Mouse (Mus musculus) hindbrain, embryonic 10.5 days (tissue): Measurements from ENCODE around the gene Srd5a2. TPM values are rescaled to one million over a fixed set of nuclear protein-coding genes. Genes with fewer than 3 reads are reported as not detected.

ENCODE experiments used
- DNase-seq: peaks from one replicate; pipeline ENCODE4 v3.0.0-alpha.2; 2017; ENCODE audit warnings: low spot score
- H3K27ac ChIP-seq: fragments of 300-500 bp; sonication (generic); 2 replicates; pipeline ENCODE4 v1.5.1; 2016; ENCODE audit warnings: mild to moderate bottlenecking, moderate library complexity
- H3K27me3 ChIP-seq: fragments of 300-500 bp; sonication (generic); 2 replicates; pipeline ENCODE4 v1.6.1; 2016; ENCODE audit warnings: mild to moderate bottlenecking; ENCODE audit not compliant: poor library complexity, insufficient read depth, severe bottlenecking
- H3K36me3 ChIP-seq: fragments of 300-500 bp; sonication (generic); 2 replicates; pipeline ENCODE4 v1.6.1; 2016; ENCODE audit warnings: mild to moderate bottlenecking, moderate library complexity
- H3K4me1 ChIP-seq: fragments of 300-500 bp; sonication (generic); replicated peaks from 2 replicates; pipeline ENCODE4 v1.6.1; 2016; ENCODE audit warnings: mild to moderate bottlenecking
- H3K4me3 ChIP-seq: fragments of 300-500 bp; sonication (generic); 2 replicates; pipeline ENCODE4 v1.5.1; 2016; ENCODE audit warnings: mild to moderate bottlenecking, moderate library complexity
- H3K9me3 ChIP-seq: fragments of 300-500 bp; sonication (generic); 2 replicates; pipeline ENCODE4 v1.6.1; 2016; ENCODE audit warnings: mild to moderate bottlenecking, moderate library complexity
- WGBS: fragments of 180-500 bp; shearing (Covaris S2); methylation state at CpG from one replicate; pipeline ENCODE4 v1.1.7; 2016; 5-methylcytosine and 5-hydroxymethylcytosine counted together
- polyA plus RNA-seq: library from polyadenylated mRNA; unstranded; fragments of >200 nt; fragmentation: Nextera tagmentation; extraction: Ambion mirVana; gene quantifications from 2 replicates; pipeline ENCODE4 v1.2.1, GENCODE M21; 2016

Srd5a2 gene
- polyA plus RNA-seq, 1 experiment from 2014 or later: not detected

DNA sequence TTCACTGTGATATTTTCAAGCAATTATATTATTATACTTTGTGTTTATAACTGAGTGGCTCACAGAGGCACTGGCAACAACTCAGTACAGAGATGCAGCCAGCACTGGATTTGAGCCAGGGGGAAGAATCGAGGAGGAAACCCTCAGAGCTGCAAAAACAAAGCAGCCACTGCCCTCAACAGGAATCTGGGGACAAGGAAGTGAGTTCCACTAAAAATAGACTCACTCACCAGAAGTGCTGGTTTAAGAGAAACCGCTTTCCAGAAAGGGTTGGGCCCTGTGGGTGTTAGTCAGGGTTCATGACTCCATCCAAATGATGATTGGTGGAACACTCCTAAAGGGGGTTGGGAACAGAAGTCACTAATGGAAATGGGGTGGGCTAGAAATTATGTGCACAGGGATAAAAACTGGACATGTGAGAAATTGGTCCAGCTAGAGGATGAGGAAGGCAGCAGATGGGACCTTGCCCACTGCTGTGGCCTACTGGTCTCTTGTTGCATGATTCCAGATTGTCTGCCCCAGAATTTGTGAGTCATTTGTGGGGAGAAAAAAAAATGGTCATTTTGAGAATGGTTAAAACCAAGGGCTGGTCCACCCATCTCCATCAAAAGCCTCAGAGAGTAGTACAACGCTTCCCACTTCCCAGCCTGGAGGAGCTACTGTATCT, 77.2 kb downstream of the Srd5a2 start:
- 71% methylated on average over 3 of the region's 3 CpGs for WGBS
- Histone ChIP-seq H3K4me3 (no peak overlapping the region), H3K36me3 (no peaks in the 10 kb centered on the region), H3K9me3 (no peaks in the 10 kb centered on the region), H3K27me3 (no peaks in the 10 kb centered on the region), H3K27ac (no peak overlapping the region), H3K4me1 (no peaks in the 10 kb centered on the region)
- no peak for DNase-seq

Other genes starting within 250 kb of the Srd5a2 start
- 10.3 and 11.8 TPM in 2 replicates for gene Ehd3, start 243.8 kb downstream of the Srd5a2 start, polyA plus RNA-seq
- gene Xdh, start 97.7 kb downstream of the Srd5a2 start, polyA plus RNA-seq: 0.22 and 0.31 TPM in 2 replicates
- gene Memo1, start 247.6 kb upstream of the Srd5a2 start, polyA plus RNA-seq: 76.8 and 86.9 TPM in 2 replicates